Mouse (Mus musculus) cerebellum, adult 2 months (tissue): ENCODE measurements at regions not wholly inside any gene's neighbourhood (a gene's known extent, or its start where the extent isn't known, plus 50 kb on each side); places are given as distances from the start of the nearest gene placed in this dataset.
A peak's percentile ranks its signal among the peaks of the same experiment; 100 is the strongest.

Experiments used
- DNase-seq, 2 experiments: peaks; one replicate each; pipeline ENCODE4 v3.0.0; 2021
- H3K27ac ChIP-seq: fragments of 200-500 bp; 2 replicates; pipeline ENCODE4 v1.5.1; 2012; ENCODE audit warnings: low read length, control low read depth, inconsistent platforms; ENCODE audit not compliant: insufficient read depth
- H3K27me3 ChIP-seq: fragments of 200-500 bp; 2 replicates; pipeline ENCODE4 v1.6.1; 2012; ENCODE audit warnings: inconsistent platforms, mild to moderate bottlenecking, low read length, moderate library complexity; ENCODE audit not compliant: control insufficient read depth, insufficient read depth
- H3K4me1 ChIP-seq: fragments of 200-500 bp; 2 replicates; pipeline ENCODE4 v1.6.1; 2011; ENCODE audit warnings: low read length; ENCODE audit not compliant: control insufficient read depth, insufficient read depth
- H3K4me3 ChIP-seq: fragments of 200-500 bp; replicated peaks from 2 replicates; pipeline ENCODE3; 2011; ENCODE audit warnings: mild to moderate bottlenecking, low read depth, low read length, control low read depth; ENCODE audit not compliant: insufficient read depth
- CTCF ChIP-seq: fragments of 200-500 bp; IDR thresholded peaks from 2 replicates; pipeline ENCODE4 v1.5.1; 2011; ENCODE audit warnings: low read depth, mild to moderate bottlenecking, control low read depth, low read length, moderate library complexity, borderline replicate concordance; ENCODE audit not compliant: insufficient read depth
- POLR2A ChIP-seq: fragments of 200-500 bp; IDR thresholded peaks from 2 replicates; pipeline ENCODE4 v1.6.1; 2011; ENCODE audit warnings: low read length, control low read depth, borderline replicate concordance; ENCODE audit not compliant: insufficient read depth
- WGBS: fragments of 180-500 bp; shearing (Covaris S2); methylation state at CpG from one replicate; pipeline ENCODE4 v1.1.7; 2018; 5-methylcytosine and 5-hydroxymethylcytosine counted together

- H3K27ac ChIP-seq = no peak overlapping the region
- TF ChIP-seq CTCF (no peak), POLR2A (no peak)
- H3K4me1 ChIP-seq = no peaks in the 10 kb centered on the region
- no peaks in the 10 kb centered on the region for H3K27me3 ChIP-seq
- 93% methylated on average over 3 of the region's 3 CpGs for WGBS
- DNase-seq = no peak
- no peak overlapping the region for H3K4me3 ChIP-seq
These were observed 129.7 kb upstream of the St8sia2 start for GRCm38 (mm10) chr7:74143236-74143635.

- Histone ChIP-seq H3K27ac (no peak overlapping the region), H3K27me3 (no peaks in the 10 kb centered on the region), H3K4me3 (no peak overlapping the region), H3K4me1 (no peaks in the 10 kb centered on the region)
- no peak for DNase-seq
- WGBS = 39% methylated on average over 6 of the region's 6 CpGs
- no peak for TF ChIP-seq CTCF
- TF ChIP-seq POLR2A = no peak
These were observed 124.7 kb upstream of the St8sia2 start for GRCm38 (mm10) chr7:74138169-74138568.

GRCm38 (mm10) chr7:74130206-74130836 is 116.8 kb upstream of the St8sia2 start:
- Histone ChIP-seq H3K27ac (no peak overlapping the region), H3K4me3 (no peak overlapping the region), H3K4me1 (no peaks in the 10 kb centered on the region), H3K27me3 (peaks cover 2% of the 10 kb centered on the region; the same call in 1 of the 2 replicates)
- WGBS = 42% methylated on average over 8 of the region's 8 CpGs
- TF ChIP-seq CTCF = no peak
- TF ChIP-seq POLR2A = no peak
- DNase-seq = no peak

GRCm38 (mm10) chr7:74112071-74112470 is 98.6 kb upstream of the St8sia2 start:
- no peak for DNase-seq
- TF ChIP-seq CTCF (no peak), POLR2A (no peak)
- peaks cover 8% of the 10 kb centered on the region; the same call in 1 of the 2 replicates for H3K4me1 ChIP-seq
- H3K27me3 ChIP-seq = no peaks in the 10 kb centered on the region; the same call in 1 of the 2 replicates
- H3K27ac ChIP-seq = no peak overlapping the region
- no peak overlapping the region for H3K4me3 ChIP-seq
- WGBS = 78% methylated on average over 2 of the region's 2 CpGs

- WGBS = 52% methylated on average over 3 of the region's 3 CpGs
- Histone ChIP-seq H3K27me3 (no peaks in the 10 kb centered on the region; the same call in 1 of the 2 replicates), H3K4me1 (peaks cover 8% of the 10 kb centered on the region; the same call in 1 of the 2 replicates), H3K4me3 (no peak overlapping the region), H3K27ac (no peak overlapping the region)
- TF ChIP-seq POLR2A = no peak
- TF ChIP-seq CTCF = no peak
- DNase-seq = peak in 1 of 2 experiments; percentile 10
These were observed 94.9 kb upstream of the St8sia2 start for GRCm38 (mm10) chr7:74108347-74108746.

- WGBS = 4% methylated on average over 5 of the region's 5 CpGs
- peak; percentile 78 to 91 for DNase-seq
- Histone ChIP-seq H3K4me3 (no peak overlapping the region), H3K27ac (no peak overlapping the region), H3K27me3 (no peaks in the 10 kb centered on the region; the same call in 1 of the 2 replicates), H3K4me1 (peaks cover 8% of the 10 kb centered on the region; the same call in 1 of the 2 replicates)
- TF ChIP-seq POLR2A (no peak), CTCF (no peak)
These were observed 93.9 kb upstream of the St8sia2 start for GRCm38 (mm10) chr7:74107176-74107928.

- WGBS = 53% methylated on average over 3 of the region's 3 CpGs
- DNase-seq = peak in 1 of 2 experiments; percentile 17
- H3K27me3 ChIP-seq = no peaks in the 10 kb centered on the region; the same call in 1 of the 2 replicates
- H3K4me1 ChIP-seq = no peaks in the 10 kb centered on the region
- no peak for TF ChIP-seq CTCF
- no peak for TF ChIP-seq POLR2A
- no peak overlapping the region for H3K27ac ChIP-seq
- no peak overlapping the region for H3K4me3 ChIP-seq
These were observed 78.0 kb upstream of the St8sia2 start for GRCm38 (mm10) chr7:74091402-74092025.
